Mouse (Mus musculus) Patski (cell line): ENCODE results near the gene Olfr435. TPM values are rescaled to one million over a fixed set of nuclear protein-coding genes. Genes with fewer than 3 reads are reported as not detected.
A peak's percentile ranks its signal among the peaks of the same experiment; 100 is the strongest.

Experiments
- ATAC-seq: fragments of 100-300 bp; one replicate; pipeline ENCODE4 v1.8.0; 2021
- CTCF ChIA-PET: fragments of 350-600 bp; sonication (Branson Sonifier 250); formaldehyde crosslinking; loops from one replicate; lab custom pipeline; 2022; ENCODE audit warnings: inconsistent platforms; lab: Charles Lee
- POLR2A ChIA-PET: fragments of 350-600 bp; sonication (Branson Sonifier 250); formaldehyde crosslinking; loops from one replicate; lab custom pipeline; 2022; ENCODE audit warnings: antibody characterized with exemption, inconsistent platforms; lab: Charles Lee
- DNase-seq: peaks from one replicate; pipeline ENCODE4 v3.0.0-alpha.2; 2011; ENCODE audit warnings: low read depth, low spot score
- H3K27me3 ChIP-seq: fragments of 371-371 bp; one replicate; pipeline ENCODE4 v1.5.1; 2021
- CTCF ChIP-seq: fragments of 100-300 bp; IDR thresholded peaks from one replicate; pipeline ENCODE4 v1.5.1; 2021
- in situ Hi-C: fragments of 300-500 bp; cut with MboI; formaldehyde crosslinking; loops from 3 replicates; pipeline ENCODE4 v1.11.1; 2018; ENCODE audit warnings: low pct_unique_long_range_greater_than_20kb, mixed read lengths
- polyA plus RNA-seq: library from polyadenylated mRNA; unstranded; gene quantifications from one replicate; pipeline ENCODE4 v1.2.3, GENCODE M21; 2021

Gene Olfr435
- polyA plus RNA-seq, 1 experiment from 2014 or later: not detected

GRCm38 (mm10) chr6:43242061-43242460, 45.1 kb downstream of the Olfr435 start:
- no peaks in the 10 kb centered on the region for H3K27me3 ChIP-seq
- in situ Hi-C loops: no loop called here
- peak; percentile 56 for TF ChIP-seq CTCF
- DNase-seq (no peak), ATAC-seq (no peak)
- CTCF ChIA-PET: no interaction called here
- POLR2A ChIA-PET: no interaction called here

- POLR2A ChIA-PET: no interaction called here
- no peaks in the 10 kb centered on the region for H3K27me3 ChIP-seq
- in situ Hi-C loops: no loop called here
- no peak for TF ChIP-seq CTCF
- ATAC-seq (peak; percentile 73), DNase-seq (peak; percentile 89)
- CTCF ChIA-PET: interaction anchor here (1.3 to 1.4 kb wide), 2 partner anchors 12 to 50 kb away, joined by 3 read pairs; no protein-coding TSS in a partner anchor
These were observed 50.5 kb downstream of the Olfr435 start for GRCm38 (mm10) chr6:43247396-43247795.

GRCm38 (mm10) chr6:43252994-43253393, 56.0 kb downstream of the Olfr435 start:
- POLR2A ChIA-PET: no interaction called here
- DNase-seq: no peak
- in situ Hi-C loops: no loop called here
- H3K27me3 ChIP-seq: no peaks in the 10 kb centered on the region
- no peak for TF ChIP-seq CTCF
- no peak for ATAC-seq
- CTCF ChIA-PET: interaction anchor here (1.1 to 2.6 kb wide), 5 partner anchors 11 to 44 kb away, joined by 3 to 12 read pairs (median 4); no protein-coding TSS in a partner anchor

Other genes starting within 250 kb of the Olfr435 start
- not detected for gene Olfr444, start 248.1 kb upstream of the Olfr435 start, polyA plus RNA-seq
- gene Olfr441, start 90.8 kb upstream of the Olfr435 start, polyA plus RNA-seq: not detected
- not detected for gene Olfr237-ps1, start 50.6 kb upstream of the Olfr435 start, polyA plus RNA-seq
- not detected for gene Olfr437, start 33.9 kb upstream of the Olfr435 start, polyA plus RNA-seq
- not detected for gene Olfr13, start 25.0 kb upstream of the Olfr435 start, polyA plus RNA-seq
- 0.05 TPM for gene Olfr434, start 15.9 kb downstream of the Olfr435 start, polyA plus RNA-seq
- not detected for gene Olfr47, start 34.4 kb downstream of the Olfr435 start, polyA plus RNA-seq
- gene Arhgef5, start 68.4 kb downstream of the Olfr435 start, polyA plus RNA-seq: 79.4 TPM
- not detected for gene Nobox, start 112.4 kb downstream of the Olfr435 start, polyA plus RNA-seq